Mouse (Mus musculus): ENCODE measurements around the gene Cpm.

DNA sequence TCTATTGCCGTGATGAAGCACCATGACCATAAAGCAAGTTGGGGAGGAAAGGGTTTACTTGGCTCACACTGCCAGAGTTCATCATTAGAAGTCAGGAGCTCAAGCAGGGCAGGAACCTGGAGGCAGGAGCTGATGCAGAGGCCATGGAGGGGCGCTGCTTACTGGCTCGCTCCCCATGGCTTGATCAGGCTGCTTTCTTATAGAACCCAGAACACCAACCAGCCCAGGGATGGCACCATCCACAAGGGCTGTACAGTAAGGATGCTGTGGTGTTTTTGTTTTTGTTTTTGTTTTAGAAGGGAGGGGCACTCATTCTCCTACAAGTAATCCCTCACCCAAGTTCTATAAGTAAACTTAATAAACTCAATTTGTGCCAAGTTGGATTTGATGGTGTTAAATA, 87.4 kb downstream of the Cpm start:
- no peak for TF ChIP-seq MAFK (IDR thresholded peaks at IDR 0.05; ENCODE audit: insufficient read depth, low read depth, low read length)
- TF ChIP-seq HCFC1 (IDR thresholded peaks at IDR 0.05; ENCODE audit: borderline replicate concordance, insufficient read depth, low read length): no peak
